Mouse (Mus musculus) MEL-GATA-1-ER (cell line): Measurements from ENCODE around the gene Retnlg.

Experiments used
- DNase-seq: peaks from one replicate; pipeline ENCODE4 v3.0.0-alpha.2; 2012; ENCODE audit warnings: low read depth; ENCODE audit errors: extremely low read depth

The Retnlg gene

DNA sequence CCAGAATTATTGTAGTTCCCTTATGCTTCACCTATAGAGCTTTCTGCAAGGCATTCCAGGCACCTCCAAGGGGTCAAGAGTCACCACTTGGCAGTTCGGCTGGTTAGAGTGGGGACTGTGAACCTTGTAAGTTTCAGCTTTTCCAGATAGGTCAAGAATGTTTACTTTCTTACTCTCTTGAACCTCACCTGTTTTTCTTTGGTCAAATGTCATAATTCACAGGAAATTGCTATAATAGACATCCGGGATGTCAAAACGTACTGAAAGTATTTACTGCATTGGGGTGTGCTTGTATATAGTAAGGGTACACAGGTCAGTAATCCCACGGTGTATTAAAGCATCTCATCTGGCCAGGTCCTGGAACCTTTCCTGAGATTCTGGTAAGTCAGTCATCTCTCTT lies at the start of gene Retnlg:
TSS of gene Retnlg (plus strand) at position 301 of the 400 bp plus-strand sequence.
- DNase-seq = no peak

- no peak for DNase-seq
Observed at GRCm38 (mm10) chr16:48826474-48826873, 45.9 kb upstream of the Retnlg start.

GRCm38 (mm10) chr16:48827625-48828024 lies 44.8 kb upstream of the Retnlg start:
- no peak for DNase-seq

DNA sequence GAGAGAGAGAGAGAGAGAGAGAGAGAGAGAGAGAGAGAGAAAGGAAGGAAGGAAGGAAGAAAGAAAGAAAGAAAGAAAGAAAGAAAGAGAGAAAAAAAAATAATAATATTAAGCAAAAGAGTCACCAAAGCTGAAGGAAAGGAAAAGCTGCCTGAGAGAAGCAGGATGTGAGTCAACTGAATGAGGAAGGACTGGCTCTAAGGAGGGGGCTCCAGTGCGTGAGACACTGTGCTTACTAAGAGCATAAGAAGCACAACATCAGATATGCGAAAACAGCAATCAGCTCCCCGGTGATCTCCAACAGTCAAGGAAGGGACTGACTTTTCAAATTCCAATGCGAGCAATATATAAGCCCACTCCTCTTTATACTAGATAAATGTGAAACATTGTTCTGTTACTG lies 43.4 kb upstream of the Retnlg start:
- DNase-seq = no peak

- no peak for DNase-seq
Observed at GRCm38 (mm10) chr16:48832055-48832454, 40.4 kb upstream of the Retnlg start.

GRCm38 (mm10) chr16:48833626-48834025 lies 38.8 kb upstream of the Retnlg start:
- DNase-seq = peak; percentile 3

- no peak for DNase-seq
Observed at GRCm38 (mm10) chr16:48842266-48842665, 30.2 kb upstream of the Retnlg start, which contains the start of gene Retnla. Retnla (plus strand) TSS chr16:48842551.

DNA sequence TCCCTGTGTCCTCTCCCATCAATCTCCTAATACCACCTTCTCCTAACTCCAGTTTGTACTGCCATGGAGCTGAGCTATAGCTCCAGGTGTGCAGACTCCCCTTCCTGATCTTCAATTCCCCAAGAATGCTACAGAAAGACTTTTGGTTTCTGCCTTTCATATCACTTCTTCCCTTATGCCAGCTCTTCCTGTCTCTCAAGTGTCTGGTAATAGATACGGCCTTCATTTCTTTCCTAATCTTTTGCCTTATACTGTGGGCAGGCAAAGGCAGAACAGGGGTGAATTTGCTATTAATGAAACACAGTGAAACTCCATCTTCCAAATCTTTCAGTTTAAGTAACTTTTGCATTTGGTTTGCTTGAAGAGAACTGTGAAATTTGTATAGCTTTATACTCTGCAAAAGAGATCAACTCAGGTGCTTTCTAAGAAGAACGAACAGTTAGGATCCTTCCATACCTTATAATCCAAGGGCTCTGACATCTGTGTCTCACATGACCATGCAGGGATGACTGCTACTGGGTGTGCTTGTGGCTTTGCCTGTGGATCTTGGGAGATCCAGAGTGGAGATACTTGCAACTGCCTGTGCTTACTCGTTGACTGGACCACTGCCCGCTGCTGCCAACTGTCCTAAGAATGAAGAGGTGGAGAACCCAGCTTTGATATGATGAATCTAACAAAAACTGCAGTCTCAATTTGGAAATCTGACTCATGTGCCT lies 28.6 kb upstream of the Retnlg start:
- DNase-seq = no peak

DNA sequence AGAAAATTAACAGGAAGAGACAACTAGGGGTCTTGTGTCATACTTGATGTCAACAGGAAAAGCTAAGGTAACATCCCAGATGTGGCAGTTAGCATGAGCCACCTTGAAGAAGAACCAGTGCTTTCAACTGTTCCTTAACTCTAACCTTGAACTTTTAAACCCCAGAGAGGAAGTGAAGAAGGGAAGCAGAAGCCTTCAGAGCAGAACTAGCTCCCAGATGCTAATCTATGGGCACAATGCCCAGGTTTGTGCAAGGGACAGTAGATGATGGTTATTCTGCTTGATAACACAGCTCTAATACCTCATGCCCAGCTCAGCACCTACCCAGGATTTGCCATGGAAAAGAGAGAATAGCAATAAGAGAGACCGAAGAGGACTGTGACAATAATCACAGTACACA lies 7.4 kb upstream of the Retnlg start:
- DNase-seq = peak; percentile 6

DNA sequence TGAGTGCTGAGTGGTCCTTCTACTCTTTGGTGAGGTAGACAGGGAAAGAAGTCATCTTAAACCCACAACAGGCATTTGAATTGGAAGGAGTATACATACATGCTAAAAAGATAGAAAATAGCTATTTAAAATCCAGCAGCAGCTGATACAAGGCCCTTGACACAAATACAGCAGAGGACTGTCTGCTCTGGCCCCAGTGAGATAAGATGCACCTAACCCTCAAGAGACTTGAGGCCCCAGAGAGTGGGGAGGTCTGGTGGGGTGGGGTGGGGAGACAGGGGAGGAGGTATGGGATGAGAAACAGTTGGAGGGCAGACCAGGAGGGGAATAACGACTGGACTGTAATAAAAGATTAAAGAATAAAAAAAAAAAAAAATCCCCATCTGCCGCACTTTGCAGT lies 4.7 kb upstream of the Retnlg start:
- DNase-seq = no peak

DNA sequence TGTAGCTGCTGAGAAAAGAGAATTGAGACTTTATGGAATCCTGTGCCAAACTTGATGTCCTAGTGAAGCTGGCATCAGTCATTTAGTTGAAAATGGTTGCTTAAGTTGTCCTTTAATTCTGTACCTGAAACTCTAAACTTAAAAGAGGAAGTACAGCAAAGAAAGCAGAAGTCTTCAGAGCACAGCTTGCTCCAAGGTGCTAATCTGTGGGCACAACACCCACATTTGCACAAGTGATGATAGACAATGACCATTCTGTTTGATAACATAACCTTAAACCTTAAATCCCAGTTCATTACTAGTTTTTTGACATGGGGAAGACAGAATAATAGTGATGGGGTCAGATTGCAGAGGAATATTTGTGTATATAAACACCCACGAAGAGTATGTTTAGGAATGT lies 3.8 kb upstream of the Retnlg start:
- peak; percentile 59 for DNase-seq

- DNase-seq = no peak
Observed at GRCm38 (mm10) chr16:48869671-48870070, 2.8 kb upstream of the Retnlg start.

DNA sequence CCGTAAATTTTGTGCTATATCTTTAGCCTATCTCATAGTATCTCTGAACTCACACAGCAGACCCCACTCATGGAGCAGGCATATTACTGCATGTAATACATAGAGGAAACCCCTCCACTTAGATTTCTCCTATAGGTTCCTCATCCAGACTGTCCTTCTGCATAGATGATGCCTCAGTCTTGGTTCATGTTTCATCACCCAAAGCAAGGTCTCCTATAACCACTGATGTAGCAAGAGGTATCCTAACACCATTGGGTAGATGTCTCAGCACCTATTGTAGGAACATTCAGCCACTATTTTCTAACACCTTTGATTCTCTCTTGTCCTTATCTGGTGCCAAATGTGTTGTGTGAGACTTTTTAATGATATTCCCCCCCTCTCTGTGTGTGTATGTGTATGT lies 667 bp upstream of the Retnlg start:
- DNase-seq = no peak

DNA sequence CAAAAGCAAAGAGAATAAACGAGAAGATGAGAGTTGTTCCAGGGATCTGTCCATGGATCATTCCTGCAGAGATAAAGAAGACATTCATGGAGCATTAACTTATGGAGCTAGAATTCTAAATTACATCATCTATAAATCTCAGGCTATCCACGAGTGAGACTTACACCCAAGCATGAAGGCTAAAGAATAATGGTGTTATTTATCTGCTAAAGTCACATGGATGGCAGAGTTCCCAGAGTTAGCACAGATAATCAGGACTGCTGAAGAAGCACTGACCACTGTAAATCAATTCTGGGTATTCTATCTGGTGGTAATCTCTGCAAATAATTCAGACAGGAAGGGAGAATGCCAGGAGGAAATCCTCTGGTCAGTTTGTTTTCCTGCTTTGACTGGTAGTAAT lies 18.3 kb downstream of the Retnlg start:
- no peak for DNase-seq

- DNase-seq = no peak
Observed at GRCm38 (mm10) chr16:48899868-48900267, 27.4 kb downstream of the Retnlg start.

DNA sequence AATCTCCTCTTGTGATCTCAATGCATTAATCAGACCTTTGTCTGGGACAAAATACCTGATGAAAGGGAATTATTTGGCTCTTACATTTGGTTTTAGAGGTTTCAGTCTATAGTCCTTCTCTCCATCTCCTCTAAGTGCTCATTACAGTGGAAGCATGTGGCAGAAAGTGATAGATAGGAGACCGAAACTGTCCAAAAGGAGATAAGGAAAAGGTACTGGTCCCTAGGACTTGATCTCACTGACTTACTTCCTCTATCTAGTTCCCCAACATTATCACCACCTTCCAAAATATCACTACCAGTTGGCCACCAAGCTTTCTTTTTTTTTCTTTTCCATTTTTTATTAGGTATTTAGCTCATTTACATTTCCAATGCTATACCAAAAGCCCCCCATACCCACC lies 38.8 kb downstream of the Retnlg start:
- DNase-seq = peak; percentile 27

- no peak for DNase-seq
Observed at GRCm38 (mm10) chr16:48913206-48913605, 40.8 kb downstream of the Retnlg start.

GRCm38 (mm10) chr16:48923724-48924123 lies 51.3 kb downstream of the Retnlg start:
- DNase-seq = no peak
